Mouse (Mus musculus) midbrain, embryonic 11.5 days (tissue): ENCODE results near the gene Ccs. TPM values are rescaled to one million over a fixed set of nuclear protein-coding genes. Genes with fewer than 3 reads are reported as not detected.
"Not testable (repeated sequence)": the region's sequence is repeated elsewhere in the genome, so short reads cannot be mapped to it uniquely, and the experiment has no call there.

ENCODE experiments used
- ATAC-seq: fragments of 200-750 bp; cut with Nextera tagmentation; 2 replicates; pipeline ENCODE4 v1.8.0; 2017; ENCODE audit warnings: moderate TSS enrichment, moderate library complexity; ENCODE audit not compliant: low FRiP score
- DNase-seq: peaks from one replicate; pipeline ENCODE4 v3.0.0; 2015; ENCODE audit warnings: low spot score; ENCODE audit errors: missing footprints
- H3K27ac ChIP-seq: fragments of 300-500 bp; sonication (generic); 2 replicates; pipeline ENCODE4 v1.5.1; 2014; ENCODE audit warnings: low read depth, low read length
- H3K27me3 ChIP-seq: fragments of 300-500 bp; sonication (generic); 2 replicates; pipeline ENCODE4 v1.6.1; 2014; ENCODE audit warnings: mild to moderate bottlenecking, low read length, moderate library complexity, mixed read lengths; ENCODE audit not compliant: control insufficient read depth, insufficient read depth
- H3K36me3 ChIP-seq: fragments of 300-500 bp; sonication (generic); 2 replicates; pipeline ENCODE4 v1.6.1; 2014; ENCODE audit warnings: mild to moderate bottlenecking, low read length, moderate library complexity, mixed read lengths; ENCODE audit not compliant: control insufficient read depth, insufficient read depth
- H3K4me1 ChIP-seq: fragments of 300-500 bp; sonication (generic); 2 replicates; pipeline ENCODE4 v1.6.1; 2014; ENCODE audit warnings: low read length; ENCODE audit not compliant: control insufficient read depth, insufficient read depth
- H3K4me2 ChIP-seq: fragments of 300-500 bp; sonication (generic); 2 replicates; pipeline ENCODE4 v1.6.1; 2014; ENCODE audit warnings: mild to moderate bottlenecking, moderate library complexity
- H3K4me3 ChIP-seq: fragments of 300-500 bp; sonication (generic); 2 replicates; pipeline ENCODE4 v1.5.1; 2014; ENCODE audit warnings: low read depth, low read length
- H3K9ac ChIP-seq: fragments of 300-500 bp; sonication (generic); 2 replicates; pipeline ENCODE4 v1.6.1; 2014; ENCODE audit warnings: low read length
- H3K9me3 ChIP-seq: fragments of 300-500 bp; sonication (generic); 2 replicates; pipeline ENCODE4 v1.6.1; 2016; ENCODE audit warnings: low read length; ENCODE audit not compliant: control insufficient read depth
- WGBS: fragments of 180-500 bp; shearing (Covaris S2); extraction: QIAGEN DNeasy Blood & Tissue Kit; methylation state at CpG from one replicate; pipeline ENCODE4 v1.1.7; 2014; 5-methylcytosine and 5-hydroxymethylcytosine counted together
- polyA plus RNA-seq: library from polyadenylated mRNA; unstranded; fragments of >200 nt; fragmentation: Nextera tagmentation; extraction: Ambion mirVana; gene quantifications from 2 replicates; pipeline ENCODE4 v1.2.1, GENCODE M21; 2014

Ccs gene
- polyA plus RNA-seq = 34.1 and 35.6 TPM in 2 replicates

DNA sequence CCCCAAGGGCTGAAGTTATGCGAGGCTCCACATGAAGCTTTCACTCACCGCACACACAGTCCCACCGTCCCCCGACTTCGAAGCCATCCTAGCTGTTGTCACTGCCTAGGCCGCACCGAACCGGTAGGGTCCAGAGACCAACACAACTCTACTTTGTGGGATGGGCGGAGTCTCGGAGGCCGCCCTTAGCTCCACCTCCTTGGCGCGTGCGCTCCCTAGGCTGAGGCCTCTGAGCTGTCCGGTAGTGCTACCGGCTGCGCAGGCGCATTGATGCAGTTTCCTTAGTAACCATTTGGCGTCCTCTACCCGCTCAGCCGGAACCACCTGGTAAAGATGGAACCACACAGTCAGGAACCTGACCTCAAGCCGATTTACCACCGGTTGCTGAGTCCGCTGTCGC lies at the start of gene Ccs, which contains the start of gene Ccdc87:
Gene Ccs (minus strand): TSS at position 184 of the 400 bp plus-strand sequence.
Gene Ccdc87 (plus strand): TSS at position 218 of the 400 bp plus-strand sequence.
- peak; percentile 99 for ATAC-seq
- H3K27ac ChIP-seq = no peak within 1 kb of the TSS
- WGBS = under 1% methylated on average over 25 of the region's 25 CpGs

DNA sequence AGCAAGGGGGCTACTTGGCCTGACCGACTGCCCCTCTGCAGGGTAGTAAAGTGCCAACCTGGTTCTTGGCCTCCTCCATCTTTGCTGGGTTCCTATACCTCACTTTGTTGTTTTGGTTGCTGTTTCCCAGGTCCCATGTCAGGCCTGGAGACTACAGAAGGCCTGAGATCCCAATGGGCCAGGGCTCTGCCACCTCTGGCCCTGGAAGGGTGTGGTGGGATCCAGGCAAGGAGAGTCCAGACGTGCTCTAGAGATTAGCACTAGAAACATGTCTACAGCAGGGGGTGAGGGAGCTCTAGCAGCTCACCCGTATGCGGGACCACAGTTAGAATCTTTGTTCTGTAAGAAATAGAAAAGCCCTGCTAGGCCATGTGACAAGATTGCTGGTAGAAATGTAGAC lies 44.8 kb upstream of the Ccs start:
- Histone ChIP-seq H3K27ac (no peak overlapping the region), H3K36me3 (no peaks in the 10 kb centered on the region), H3K4me2 (no peak overlapping the region), H3K9ac (no peak overlapping the region), H3K4me1 (no peaks in the 10 kb centered on the region; the same call in 1 of the 2 replicates), H3K27me3 (no peaks in the 10 kb centered on the region), H3K4me3 (no peak overlapping the region), H3K9me3 (no peaks in the 10 kb centered on the region)
- ATAC-seq = no peak
- 82% methylated on average over 4 of the region's 4 CpGs for WGBS
- no peak for DNase-seq

More for the DNA sequence above, at the start of gene Ccs, which contains the start of gene Ccdc87:
- peak; percentile 98 for DNase-seq
- peak within 1 kb of the TSS; percentile 68 for H3K4me2 ChIP-seq
- peaks cover 11% of the 10 kb centered on the region for H3K27me3 ChIP-seq
- H3K4me3 ChIP-seq = peak within 1 kb of the TSS; percentile 43
- no peaks in the 10 kb centered on the region for H3K36me3 ChIP-seq
- no peaks in the 10 kb centered on the region for H3K9me3 ChIP-seq
- H3K4me1 ChIP-seq = peaks cover 9% of the 10 kb centered on the region
- peak within 1 kb of the TSS; percentile 71 for H3K9ac ChIP-seq

DNA sequence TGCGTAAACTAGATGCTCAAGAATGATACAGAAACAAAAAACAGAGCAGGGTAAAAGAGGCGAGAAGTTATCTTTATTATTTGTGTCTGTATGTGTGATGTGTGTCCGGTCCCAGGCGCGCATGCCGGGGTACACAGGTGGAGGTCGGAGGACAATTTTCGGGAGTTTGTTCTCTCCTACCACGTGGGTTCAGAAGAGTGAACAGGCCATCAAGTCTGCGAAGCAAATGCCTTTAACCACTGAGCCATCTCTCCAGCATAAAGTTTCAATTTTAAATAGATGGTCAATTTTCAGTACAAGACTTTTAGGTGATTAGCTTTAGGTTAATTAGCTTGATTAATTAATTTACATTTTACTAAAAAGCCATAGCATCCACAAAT lies 40.2 kb upstream of the Ccs start:
- DNase-seq (no peak), ATAC-seq (no peak)
- Histone ChIP-seq H3K9ac (peak overlapping the region; percentile 82), H3K4me3 (peak overlapping the region; percentile 91), H3K27ac (no peak overlapping the region), H3K36me3 (no peaks in the 10 kb centered on the region), H3K4me2 (peak overlapping the region; percentile 84), H3K9me3 (no peaks in the 10 kb centered on the region), H3K4me1 (peaks cover 6% of the 10 kb centered on the region), H3K27me3 (no peaks in the 10 kb centered on the region)
- WGBS = 71% methylated on average over 10 of the region's 10 CpGs

DNA sequence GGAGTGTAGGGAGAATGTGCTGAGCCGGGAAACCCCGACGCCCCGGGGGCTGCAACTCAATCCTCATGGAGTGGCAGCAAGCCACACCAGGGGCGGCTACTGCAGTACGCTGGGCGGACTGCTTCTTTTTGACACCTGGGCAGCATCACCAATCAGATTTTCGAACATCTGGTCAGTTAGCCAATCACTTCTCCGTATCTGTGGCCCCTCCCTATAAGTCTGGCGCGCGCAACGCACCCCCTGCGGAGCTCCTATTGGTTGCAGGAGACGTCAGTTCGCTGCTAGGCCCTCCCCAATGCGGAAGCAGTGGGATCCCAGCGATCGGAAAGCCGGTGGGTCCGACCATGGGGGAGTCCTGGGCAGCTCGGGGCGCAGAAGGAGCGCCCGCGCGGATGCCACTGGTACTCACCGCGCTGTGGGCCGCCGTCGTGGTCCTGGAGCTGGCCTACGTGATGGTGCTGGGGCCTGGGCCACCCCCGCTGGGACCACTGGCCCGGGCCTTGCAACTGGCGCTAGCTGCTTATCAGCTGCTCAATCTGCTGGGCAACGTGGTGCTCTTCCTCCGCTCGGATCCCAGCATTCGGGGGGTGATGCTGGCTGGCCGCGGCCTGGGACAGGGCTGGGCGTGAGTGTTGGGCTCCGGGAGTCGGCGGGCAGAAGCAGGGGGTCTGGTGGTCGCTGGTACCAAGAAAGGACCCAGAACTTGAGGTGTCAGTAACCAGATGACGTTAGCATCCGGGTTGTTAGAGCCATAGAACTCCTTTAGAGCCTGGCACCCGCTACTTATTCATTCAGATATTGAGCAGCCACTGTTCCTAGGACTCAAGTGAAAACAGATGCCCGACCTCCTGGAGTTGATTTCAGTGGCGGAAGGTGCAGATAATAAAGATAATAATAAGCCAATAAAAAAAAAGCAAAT lies 39.5 kb upstream of the Ccs start, which contains the start of gene Zdhhc24:
Gene Zdhhc24 (plus strand): TSS at position 264 of the 919 bp plus-strand sequence.
- DNase-seq (peak; percentile 99), ATAC-seq (peak; percentile 98)
- peak within 1 kb of the TSS; percentile 82 for H3K9ac ChIP-seq
- peaks cover 6% of the 10 kb centered on the region for H3K4me1 ChIP-seq
- whole genome bisulfite sequencing = 1% methylated on average over 52 of the region's 52 CpGs
- H3K27me3 ChIP-seq = no peaks in the 10 kb centered on the region
- H3K36me3 ChIP-seq = no peaks in the 10 kb centered on the region
- no peaks in the 10 kb centered on the region for H3K9me3 ChIP-seq
- peak within 1 kb of the TSS; percentile 25; the same call in 1 of the 2 replicates for H3K27ac ChIP-seq
- H3K4me2 ChIP-seq = peak within 1 kb of the TSS; percentile 84
- H3K4me3 ChIP-seq = peak within 1 kb of the TSS; percentile 91

DNA sequence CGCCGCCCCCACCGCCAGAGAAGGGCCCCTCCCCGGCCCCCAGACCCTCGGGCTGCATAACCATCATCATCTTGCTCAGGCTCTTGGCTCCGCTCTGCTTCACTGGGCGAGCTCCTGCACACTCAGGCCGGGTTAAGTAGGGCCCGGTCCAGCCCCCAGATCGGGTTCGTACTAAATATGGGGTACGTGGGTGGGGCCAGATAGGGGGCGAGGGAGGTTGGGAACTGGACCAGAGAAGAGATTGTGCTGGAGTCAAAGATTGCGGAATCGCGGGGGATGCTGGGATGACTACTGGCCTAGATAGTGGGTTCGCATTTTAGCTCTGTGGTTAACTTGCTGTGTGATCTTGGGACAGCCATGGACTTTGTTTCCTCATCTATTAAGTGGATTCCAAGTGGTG lies 38.7 kb upstream of the Ccs start, which contains the start of gene Actn3:
Gene Actn3 (minus strand): TSS at position 125 of the 400 bp plus-strand sequence.
- peak within 1 kb of the TSS; percentile 84 for H3K4me2 ChIP-seq
- H3K36me3 ChIP-seq = no peaks in the 10 kb centered on the region
- H3K27ac ChIP-seq = peak within 1 kb of the TSS; percentile 25; the same call in 1 of the 2 replicates
- 4% methylated on average over 17 of the region's 17 CpGs for WGBS
- peak within 1 kb of the TSS; percentile 82 for H3K9ac ChIP-seq
- no peaks in the 10 kb centered on the region for H3K9me3 ChIP-seq
- H3K4me3 ChIP-seq = peak within 1 kb of the TSS; percentile 91
- DNase-seq = peak; percentile 84
- H3K27me3 ChIP-seq = no peaks in the 10 kb centered on the region
- peaks cover 6% of the 10 kb centered on the region for H3K4me1 ChIP-seq
- peak; percentile 12; the same call in 1 of the 2 replicates for ATAC-seq

DNA sequence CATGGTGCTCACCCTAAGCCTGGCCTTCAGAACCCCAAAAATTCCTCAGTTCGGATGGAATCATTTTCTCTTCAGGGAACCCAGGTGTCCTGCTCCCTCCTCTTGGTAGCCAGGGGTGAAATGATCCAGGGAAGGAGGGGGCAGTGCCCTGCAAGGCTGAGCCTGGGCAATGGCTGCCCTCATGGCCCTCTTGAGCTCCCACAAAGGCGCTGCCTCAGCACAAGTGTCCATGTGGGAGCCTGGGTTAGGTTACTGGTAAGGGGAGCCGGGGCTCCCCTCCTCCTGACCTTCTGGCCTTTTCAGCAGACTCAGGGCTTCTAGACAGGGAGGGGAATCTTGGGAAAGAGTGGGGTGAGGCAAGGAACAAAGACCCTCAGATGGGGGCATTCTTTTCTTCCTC lies 37.6 kb upstream of the Ccs start:
- Histone ChIP-seq H3K4me1 (peaks cover 6% of the 10 kb centered on the region), H3K9ac (no peak overlapping the region), H3K27me3 (no peaks in the 10 kb centered on the region), H3K4me3 (no peak overlapping the region), H3K36me3 (no peaks in the 10 kb centered on the region), H3K4me2 (no peak overlapping the region), H3K9me3 (no peaks in the 10 kb centered on the region), H3K27ac (no peak overlapping the region)
- DNase-seq (no peak), ATAC-seq (no peak)
- WGBS = 67% methylated on average over 3 of the region's 3 CpGs

DNA sequence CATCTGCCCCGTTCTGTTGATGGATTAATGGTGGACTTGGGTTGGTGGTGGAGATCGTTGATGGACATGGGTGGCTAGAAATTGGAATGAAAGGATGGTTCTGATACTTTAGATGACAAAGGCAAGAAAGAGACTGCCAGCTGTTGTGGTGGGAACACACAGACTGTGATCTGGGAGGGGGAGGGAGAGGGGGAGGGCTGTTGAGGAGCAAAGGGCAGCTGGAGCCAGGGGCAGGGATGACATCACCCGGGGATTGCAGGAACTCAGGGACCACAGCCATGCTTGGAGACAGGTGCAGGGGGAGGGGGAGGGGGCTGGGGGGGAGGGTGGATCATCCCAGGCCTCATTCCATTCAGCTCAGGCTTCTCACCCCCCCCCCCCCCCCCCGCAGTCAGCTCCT lies 37.1 kb upstream of the Ccs start:
- no peak for DNase-seq
- H3K4me2 ChIP-seq = no peak overlapping the region
- H3K4me3 ChIP-seq = no peak overlapping the region
- no peaks in the 10 kb centered on the region for H3K9me3 ChIP-seq
- no peak overlapping the region for H3K9ac ChIP-seq
- no peak overlapping the region for H3K27ac ChIP-seq
- H3K27me3 ChIP-seq = no peaks in the 10 kb centered on the region
- no peak for ATAC-seq
- H3K4me1 ChIP-seq = peaks cover 6% of the 10 kb centered on the region
- 67% methylated on average over 3 of the region's 4 CpGs for WGBS
- no peaks in the 10 kb centered on the region for H3K36me3 ChIP-seq

DNA sequence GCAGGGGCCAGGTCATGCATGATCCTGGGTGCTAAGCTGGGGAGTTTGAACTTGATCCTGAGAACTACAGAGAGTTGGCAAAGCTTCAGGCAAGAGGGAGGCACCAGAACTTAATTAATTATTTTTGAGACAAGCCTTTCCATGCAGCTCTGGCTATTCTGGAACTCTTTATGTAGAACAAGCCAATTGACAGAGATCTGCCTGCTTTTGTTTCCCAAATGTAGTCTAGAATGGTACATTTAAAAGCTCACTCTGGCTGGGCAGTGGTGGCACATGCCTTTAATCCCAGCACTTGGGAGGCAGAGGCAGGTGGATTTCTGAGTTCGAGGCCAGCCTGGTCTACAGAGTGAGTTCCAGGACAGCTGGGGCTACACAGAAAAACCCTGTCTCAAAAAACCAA lies 35.5 kb upstream of the Ccs start:
- not testable (repeated sequence) for H3K9ac ChIP-seq, H3K4me2 ChIP-seq, ATAC-seq, H3K4me1 ChIP-seq, H3K36me3 ChIP-seq, DNase-seq, H3K4me3 ChIP-seq, H3K27ac ChIP-seq, H3K27me3 ChIP-seq, H3K9me3 ChIP-seq
- 88% methylated on average over 1 of the region's 1 CpGs for WGBS

DNA sequence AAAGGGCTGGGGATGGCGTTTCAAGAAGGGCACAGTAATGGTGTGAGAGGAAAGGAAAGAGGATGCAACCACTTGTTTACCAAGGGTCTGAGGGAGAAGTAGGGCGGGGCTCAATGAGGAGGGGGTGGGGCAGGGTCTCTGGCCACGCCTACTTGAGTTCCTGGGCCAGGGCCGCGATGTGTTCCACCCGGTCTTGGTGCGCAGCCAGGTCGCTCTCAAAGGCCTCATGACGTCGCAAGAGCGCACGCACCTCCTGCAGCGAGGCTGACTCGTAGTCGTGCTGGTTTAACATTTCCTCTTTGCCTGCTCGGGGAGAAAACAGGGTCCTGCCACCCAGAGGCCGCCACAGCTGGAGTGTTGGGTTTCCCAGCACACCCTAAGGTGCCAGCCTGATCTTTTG lies 26.0 kb upstream of the Ccs start:
- no peak for ATAC-seq
- WGBS = 9% methylated on average over 17 of the region's 17 CpGs
- no peak for DNase-seq
- H3K27ac ChIP-seq = no peak overlapping the region
- H3K4me3 ChIP-seq = no peak overlapping the region
- H3K4me1 ChIP-seq = no peaks in the 10 kb centered on the region
- H3K27me3 ChIP-seq = 0 out of 2 replicates have a peak, but pooled peaks cover 3% of the 10 kb centered on the region
- peaks cover 2% of the 10 kb centered on the region; the same call in 1 of the 2 replicates for H3K36me3 ChIP-seq
- H3K9me3 ChIP-seq = no peaks in the 10 kb centered on the region
- H3K4me2 ChIP-seq = 0 out of 2 replicates have a peak overlapping the region, but pooled peaks have one; percentile 7
- no peak overlapping the region for H3K9ac ChIP-seq
